Mouse (Mus musculus): ENCODE results near the gene Tob2.

- peak; percentile 56 for TF ChIP-seq MAX (IDR thresholded peaks at IDR 0.05; ENCODE audit: low read length)
- TF ChIP-seq USF1 (IDR thresholded peaks at IDR 0.05; ENCODE audit: low read depth, low read length), result no peak
- TF ChIP-seq GABPA (IDR thresholded peaks at IDR 0.05; ENCODE audit: insufficient replicate concordance, low read depth, low read length), result no peak; the same call in 1 of the 2 replicates
- no peak for TF ChIP-seq ZKSCAN1 (IDR thresholded peaks at IDR 0.05; ENCODE audit: borderline replicate concordance, low read depth, low read length)
- TF ChIP-seq MAFK (IDR thresholded peaks at IDR 0.05; ENCODE audit: insufficient replicate concordance, low read length), result no peak; the same call in 1 of the 2 replicates
- peak; percentile 83 for TF ChIP-seq ELF1 (IDR thresholded peaks at IDR 0.05; ENCODE audit: low read depth, low read length)
- no peak for TF ChIP-seq CTCF (conservative IDR thresholded peaks at IDR 0.05 in 1 of 2, IDR thresholded peaks at IDR 0.05 in 1 of 2; ENCODE audit: low read depth in 2 of 2, low read length in 2 of 2)
- peak; percentile 54 for TF ChIP-seq TCF12 (IDR thresholded peaks at IDR 0.05; ENCODE audit: low read depth, low read length)
- peak; percentile 100 for TF ChIP-seq CHD2 (IDR thresholded peaks at IDR 0.05; ENCODE audit: low read length)
Measured at GRCm38 (mm10) chr15:81871604-81872261, 13.1 kb upstream of the Tob2 start, which contains the start of gene Phf5a.

All from CH12.LX (cell line).